Mouse (Mus musculus): ENCODE measurements around the gene Gm45713.
"Not testable (repeated sequence)": the region's sequence is repeated elsewhere in the genome, so short reads cannot be mapped to it uniquely, and the experiment has no call there.

Gene Gm45713

DNA sequence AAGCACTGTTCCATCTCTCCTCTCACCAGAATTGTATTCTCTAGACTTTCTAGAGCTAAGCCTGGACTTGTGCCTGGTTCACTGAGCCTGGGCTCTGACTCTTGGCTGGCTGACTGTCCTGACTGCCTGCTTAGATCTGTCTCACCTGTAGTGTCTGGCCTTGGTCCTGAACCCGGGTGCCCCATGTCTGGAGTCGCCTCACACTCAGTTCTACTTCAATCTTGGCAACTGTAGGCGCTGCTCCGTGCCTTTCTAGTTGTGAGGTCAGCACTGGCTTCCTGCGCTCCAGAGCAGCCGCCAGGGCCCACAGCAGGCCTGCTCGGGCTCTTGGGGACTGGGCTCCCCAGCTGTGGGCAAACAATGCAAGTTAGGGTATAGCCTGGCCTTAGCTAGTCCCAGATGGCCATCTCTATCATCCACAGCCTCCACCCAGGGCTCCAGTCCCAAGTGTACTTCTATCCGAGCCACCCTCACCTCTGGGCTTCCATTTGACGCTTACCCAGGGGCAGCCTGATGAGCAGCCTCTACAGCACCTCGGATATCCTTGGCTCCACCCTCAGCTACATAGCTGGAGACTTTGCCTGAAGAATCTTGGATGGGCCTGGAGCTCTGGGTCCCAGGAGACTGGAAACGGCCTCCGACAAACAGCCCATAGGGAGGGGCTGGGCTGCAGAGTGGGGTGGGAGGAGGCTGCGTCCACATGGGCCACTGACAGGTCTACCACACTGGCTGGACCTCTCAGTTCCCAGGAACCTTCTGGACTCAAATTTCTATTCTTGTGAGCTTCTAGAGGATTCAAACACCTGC lies 8.5 kb upstream of the Gm45713 start:
- no peak for DNase-seq (ENCODE audit: low spot score in 2 of 2)

DNA sequence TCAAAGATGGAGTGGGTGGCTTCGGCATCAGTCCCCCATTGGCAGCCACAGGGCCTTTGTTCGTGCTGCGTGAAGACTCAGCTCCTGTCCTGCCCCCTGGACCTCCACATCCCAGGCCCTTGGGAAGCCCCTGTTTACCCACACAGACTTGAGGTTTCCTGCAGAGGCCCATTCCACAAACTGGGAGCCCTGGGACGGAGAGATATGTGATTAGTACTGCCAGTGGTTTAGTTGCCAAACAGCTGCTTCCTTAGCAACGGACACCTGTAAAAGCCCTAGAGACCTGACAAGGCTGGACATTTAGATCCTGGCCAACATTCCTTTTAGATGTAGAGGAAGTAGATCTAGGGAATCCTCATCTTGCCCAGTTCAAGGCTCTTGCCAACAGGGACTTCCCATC lies 5.9 kb upstream of the Gm45713 start:
- DNase-seq (ENCODE audit: low spot score in 2 of 2), result no peak

DNA sequence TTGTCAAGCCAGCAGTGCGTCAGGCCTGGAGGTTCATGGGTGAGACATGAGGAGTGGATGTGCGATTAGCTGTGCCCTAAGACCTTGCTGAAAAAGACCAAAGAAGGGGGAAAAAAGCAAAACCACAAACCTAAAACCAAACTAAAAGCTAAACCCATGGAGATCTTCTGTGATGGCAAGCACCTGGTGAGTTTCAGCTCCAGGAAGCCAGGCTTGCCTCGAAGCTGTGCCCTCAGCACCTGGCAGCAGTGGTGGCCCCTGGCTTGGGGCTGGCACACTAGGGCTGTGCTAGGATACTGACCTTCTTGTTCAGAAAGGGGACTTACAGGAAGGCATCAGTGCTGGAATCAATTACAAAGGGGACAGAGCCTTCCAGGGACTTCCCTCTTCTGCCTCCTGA lies 5.3 kb upstream of the Gm45713 start:
- DNase-seq (ENCODE audit: low spot score in 2 of 2), result no peak

DNA sequence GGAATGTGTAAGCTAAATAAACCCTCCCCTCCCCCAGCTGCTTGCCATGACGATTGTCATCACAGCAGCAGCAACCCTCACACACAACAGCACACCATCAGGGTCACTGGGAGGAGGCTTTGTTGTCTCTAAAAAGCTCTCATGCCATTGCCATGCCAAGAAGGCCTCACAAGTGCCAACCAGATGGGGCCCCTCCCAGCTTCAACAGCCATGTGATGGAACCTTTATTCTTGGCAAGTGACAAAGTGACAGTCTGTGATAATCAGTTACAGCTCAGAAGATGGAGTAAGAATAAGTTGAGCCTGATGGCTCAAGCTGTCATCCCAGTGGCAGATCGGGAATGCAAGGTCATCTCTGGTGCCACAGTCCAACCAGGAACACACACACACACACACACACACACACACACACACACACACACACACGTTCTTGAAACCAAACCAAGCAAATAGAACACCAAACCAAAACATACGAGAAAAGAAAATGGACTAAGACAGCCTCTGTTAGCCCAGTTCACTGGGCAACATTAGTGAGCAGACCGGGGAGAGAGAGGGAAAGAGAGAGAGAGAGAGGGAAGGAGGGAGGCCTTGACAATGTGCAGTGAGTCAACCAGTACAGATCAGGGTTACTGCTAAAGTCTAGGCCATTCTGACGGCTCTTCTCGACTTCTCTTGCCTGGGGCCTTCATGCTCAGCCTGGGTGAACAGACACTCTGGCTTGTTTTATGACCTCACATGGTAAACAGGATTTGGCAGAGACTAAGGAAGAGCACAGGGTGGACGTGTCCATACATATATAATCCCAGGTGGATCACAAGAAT lies 4.1 kb upstream of the Gm45713 start:
- no peak for DNase-seq (ENCODE audit: low spot score in 2 of 2)

DNA sequence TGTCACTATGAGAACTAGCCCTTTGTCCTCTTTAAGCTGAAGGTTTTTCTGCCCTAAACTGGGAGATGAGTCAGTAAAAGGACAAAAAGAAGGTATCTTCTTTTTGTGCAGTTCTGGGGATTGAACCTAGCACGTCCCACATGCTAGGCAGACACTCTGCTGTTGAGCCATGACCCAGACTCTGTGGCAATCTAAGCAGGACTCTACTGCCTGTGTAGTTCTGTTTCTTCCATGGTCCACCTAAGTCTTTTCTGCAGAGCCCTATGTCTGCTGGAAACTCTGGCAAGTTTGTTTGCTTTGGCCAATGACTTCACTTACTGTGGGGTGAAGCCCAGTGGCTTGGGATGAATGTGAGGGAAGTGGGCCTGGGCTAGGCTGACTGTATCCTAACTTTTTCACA lies 2.4 kb upstream of the Gm45713 start:
- no peak for DNase-seq (ENCODE audit: low spot score in 2 of 2)

DNA sequence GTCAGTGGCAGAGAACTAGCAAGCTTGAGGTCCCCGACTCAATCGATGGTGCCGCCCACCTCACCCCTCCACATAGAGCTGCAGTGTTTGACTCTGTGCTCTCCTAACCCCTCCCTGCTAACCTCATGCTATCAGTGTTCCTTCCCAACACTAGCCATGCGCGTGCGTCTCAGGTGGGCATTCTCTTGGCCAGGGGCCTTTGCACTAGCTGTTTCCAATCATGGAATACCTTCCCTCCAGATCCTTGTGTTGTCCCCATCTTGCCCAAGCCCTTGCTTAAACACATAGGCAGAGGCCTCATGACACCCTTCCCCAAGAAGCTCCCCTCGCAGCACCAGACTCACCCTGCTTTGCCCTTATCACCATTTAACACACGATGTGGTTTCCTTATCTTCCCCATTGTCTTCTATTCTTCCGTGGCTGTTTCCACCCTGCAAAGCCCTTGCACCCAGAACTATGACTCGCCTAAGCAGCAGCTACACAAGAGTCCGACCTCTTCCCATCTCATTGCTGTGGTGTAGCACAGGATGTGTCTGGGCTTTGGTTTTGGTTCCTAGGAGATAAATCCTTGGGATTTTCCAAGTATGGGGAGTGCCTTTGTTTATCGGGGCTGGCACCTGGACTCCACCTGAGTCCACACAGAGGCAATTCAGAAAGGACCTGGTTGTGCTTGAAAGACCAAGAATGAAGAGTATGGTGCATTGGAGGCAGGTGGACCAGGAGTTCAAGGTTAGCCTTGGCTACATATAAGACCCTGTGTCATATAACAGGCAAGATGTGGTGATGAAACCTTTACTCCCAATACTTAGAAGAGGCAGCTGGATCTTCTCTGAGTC lies 1.4 kb upstream of the Gm45713 start:
- DNase-seq (ENCODE audit: low spot score in 2 of 2), result no peak

DNA sequence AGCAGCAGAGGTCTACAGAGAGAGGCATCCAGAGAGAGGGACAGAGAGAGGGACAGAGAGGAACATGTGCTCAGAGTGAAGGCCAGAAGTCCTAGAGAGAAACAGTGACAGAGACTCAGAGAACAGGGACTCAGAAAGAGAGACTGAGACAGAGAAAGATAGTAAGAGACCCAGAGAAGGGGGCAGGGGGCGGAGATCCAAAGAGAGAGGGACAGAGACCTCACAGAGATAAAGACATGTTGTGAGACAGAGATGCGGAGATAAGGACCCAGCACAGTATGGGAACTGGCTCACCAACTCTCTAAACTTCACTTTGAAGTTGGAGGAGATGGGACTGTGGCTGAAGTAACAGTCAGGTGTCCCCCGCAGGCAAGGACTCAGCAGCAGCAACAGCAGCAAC lies 661 bp downstream of the Gm45713 start:
- no peak for DNase-seq (ENCODE audit: low spot score in 2 of 2)

DNA sequence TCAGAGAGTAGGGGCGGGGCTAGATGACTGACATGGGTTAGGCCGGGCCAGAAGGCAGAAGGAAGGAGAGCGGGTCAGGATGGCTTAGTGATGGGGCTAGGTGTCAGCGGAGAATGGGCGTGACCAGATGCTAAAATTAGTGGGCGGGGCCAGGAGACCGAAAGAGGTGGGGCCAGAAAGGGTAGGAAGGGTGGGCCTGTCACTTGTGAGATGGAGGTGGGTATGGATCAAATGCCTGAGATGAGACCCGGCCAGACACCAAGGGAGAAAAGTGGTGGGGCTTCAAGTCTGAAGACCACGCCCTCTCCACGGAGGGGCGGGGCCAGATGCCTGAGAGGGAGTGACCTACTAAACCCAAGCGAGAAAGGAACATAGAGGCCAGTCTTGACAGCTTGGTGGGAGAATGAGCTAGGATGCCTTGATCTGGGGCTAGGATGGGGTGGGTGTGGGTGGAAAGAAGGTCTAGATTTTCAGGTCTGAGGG lies 1.4 kb downstream of the Gm45713 start:
- peak in 1 of 2 experiments; percentile 46 for DNase-seq (ENCODE audit: low spot score in 2 of 2)

DNA sequence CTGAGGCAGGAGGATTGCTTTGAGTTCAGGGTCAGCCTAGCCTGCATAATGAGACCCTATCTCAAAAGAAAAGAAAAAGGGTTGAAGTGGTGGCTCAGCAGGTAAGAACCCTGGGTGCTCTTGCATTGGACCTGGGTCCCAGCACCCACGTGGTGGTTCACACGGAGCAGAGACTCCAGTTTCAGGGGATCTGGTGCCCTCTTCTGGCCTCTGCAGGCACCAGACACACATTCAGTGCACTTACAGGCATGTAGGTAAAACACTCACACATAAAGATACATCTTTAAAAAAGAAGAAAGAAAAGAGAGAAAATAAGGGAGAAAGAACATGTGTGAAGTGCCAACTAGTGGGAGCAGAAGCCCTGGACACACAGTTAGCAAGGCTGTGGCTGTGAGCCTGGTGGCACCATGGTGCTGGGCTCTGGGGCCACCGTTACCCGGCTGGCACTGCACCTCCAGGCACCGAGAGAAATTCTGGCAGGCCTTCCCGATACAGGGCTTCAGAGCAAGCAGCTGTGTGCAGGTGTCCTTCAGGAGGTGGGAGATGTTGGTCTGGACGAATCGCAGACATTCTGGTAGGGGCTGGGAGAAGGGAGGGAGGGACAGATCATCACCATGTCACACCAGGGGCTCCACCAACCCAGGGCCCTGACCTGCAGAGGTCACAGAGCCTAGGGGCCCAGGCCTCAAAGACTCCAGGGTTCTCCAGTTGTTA lies 2.4 kb downstream of the Gm45713 start:
- no peak for DNase-seq (ENCODE audit: low spot score in 2 of 2)

DNA sequence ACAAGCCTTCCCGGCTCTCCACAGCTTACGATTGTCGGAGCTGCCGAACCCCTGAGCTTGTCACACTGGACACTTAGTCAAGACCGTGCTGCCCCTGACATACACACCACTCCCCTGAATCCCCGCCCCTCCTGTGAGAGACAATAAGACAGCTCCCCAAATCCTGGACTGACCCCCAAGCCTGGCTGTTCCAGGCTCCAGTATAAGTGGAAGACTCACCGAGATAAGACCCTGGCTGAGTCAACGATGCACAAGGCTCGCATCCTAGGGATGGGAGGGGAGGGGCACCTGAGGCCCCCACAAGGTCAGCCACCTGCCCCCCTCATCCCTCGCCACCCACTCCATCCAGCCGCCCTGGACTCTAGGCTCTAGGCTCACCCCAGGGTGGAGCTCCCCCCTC lies 4.2 kb downstream of the Gm45713 start:
- DNase-seq (ENCODE audit: low spot score in 2 of 2), result no peak

DNA sequence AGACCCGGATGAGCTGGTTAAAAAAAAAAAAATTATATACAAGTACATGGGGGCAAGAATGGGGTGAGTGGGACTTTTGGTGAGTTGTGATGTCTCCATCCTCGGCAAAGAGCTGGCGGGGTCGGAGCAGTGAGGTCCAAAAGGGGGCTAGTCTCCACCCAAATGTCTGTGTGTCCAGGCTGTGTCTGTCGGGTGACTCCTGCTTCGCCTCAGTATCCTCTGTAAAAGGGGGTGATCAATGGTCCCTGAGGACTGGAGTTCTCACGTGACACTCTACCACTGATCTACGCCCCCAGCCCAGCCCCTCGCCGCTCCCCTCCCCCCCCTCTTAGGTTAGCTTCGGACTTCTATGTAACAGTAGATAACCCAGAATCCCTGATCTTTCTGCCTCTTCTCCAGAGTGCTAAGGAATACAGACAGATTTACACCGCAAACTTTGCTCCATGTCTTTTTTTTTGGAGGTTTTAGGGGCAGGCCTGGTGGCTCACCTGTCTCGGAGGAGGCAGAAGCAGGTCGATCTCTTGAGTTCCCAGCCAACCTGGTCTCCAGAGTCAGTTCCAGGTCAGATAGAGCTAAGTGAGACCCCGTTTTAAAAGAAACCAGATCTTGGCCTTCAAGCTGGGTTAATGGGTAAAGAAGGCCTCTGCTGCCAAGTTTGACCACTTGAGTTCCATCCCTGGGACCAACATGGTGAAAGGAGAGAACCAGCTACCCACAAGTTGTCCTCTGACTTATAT lies 6.1 kb downstream of the Gm45713 start:
- no peak for DNase-seq (ENCODE audit: low spot score in 2 of 2)

DNA sequence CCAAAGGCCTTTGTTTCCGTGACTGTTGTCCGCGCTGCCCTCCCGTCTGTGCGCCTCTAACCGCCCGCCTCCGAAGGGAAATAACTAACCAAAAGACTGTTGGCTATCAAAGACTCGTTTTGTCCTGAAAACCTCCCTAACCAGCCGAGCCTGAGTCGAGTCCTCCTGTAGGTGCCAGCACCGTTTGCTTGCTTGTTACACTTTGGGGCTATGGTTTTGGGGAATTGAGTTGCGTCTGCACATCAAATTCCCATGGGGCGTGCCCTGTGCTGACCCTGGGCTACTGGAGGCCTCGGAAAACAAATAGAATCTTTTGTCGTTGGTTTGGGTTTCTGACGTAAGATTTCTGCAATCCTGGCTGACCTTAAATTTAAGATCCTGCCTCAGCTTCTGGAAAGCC lies 6.7 kb downstream of the Gm45713 start:
- DNase-seq (ENCODE audit: low spot score in 2 of 2), result no peak

DNA sequence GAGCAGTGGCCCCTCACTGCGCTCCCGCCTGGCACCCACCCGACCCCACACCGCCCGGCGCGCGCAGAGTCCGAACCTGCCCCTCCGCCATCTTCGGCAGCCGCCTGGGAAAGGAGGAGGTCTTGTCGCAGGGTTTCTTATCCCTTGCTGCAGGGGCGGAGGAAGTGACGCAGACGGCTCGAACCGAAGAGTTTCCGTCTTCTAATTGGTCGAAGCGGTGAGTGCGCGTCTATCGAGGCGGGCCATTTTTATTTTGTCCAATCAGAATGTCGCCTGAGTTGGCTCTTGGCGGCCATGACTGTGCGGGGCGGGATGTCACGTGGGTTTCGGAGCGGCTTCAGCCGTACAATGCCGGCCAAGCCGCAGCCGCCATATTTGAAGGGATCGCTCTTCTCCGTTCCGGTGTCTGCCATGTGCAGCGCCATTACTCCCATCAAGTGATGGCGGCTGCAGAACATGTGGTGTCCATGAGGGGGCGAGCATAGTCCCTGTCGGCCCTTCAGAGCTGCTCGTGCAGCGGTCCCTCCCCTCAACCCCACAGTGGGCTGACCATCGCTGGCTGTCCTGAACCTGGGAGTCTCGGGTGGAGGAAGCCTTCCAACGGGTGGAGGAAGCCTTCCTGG lies 7.3 kb downstream of the Gm45713 start, which contains the start of gene Rpl13a:
Gene Rpl13a, minus strand, starts transcription at position 138 of the 623 bp plus-strand sequence.
- peak; percentile 92 to 95 for DNase-seq (ENCODE audit: low spot score in 2 of 2)

DNA sequence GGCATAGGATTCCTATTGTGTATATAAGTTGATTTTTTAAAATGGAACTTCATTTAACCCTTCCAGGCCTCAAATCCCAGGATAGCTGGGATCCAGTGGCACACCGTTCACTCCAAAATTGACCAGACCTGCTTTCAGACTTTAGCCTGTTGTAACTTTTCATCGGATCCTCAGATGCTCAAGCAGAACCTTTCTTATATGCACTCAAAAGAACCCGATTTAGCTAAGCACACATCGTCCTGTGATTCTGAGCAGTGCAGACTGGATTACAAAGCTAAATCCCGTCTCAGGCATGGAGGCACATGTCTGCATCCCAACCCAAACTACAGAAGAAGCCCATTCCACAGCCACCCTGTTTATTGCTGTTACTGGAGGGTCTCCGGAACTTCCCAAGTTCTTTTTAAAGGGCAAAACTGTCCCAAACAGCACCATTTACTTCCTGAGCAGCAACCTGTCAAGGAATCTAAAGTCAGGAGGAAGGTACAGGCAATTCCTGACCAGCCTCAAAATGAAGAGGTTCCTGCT lies 8.3 kb downstream of the Gm45713 start:
- no peak for DNase-seq (ENCODE audit: low spot score in 2 of 2)

DNA sequence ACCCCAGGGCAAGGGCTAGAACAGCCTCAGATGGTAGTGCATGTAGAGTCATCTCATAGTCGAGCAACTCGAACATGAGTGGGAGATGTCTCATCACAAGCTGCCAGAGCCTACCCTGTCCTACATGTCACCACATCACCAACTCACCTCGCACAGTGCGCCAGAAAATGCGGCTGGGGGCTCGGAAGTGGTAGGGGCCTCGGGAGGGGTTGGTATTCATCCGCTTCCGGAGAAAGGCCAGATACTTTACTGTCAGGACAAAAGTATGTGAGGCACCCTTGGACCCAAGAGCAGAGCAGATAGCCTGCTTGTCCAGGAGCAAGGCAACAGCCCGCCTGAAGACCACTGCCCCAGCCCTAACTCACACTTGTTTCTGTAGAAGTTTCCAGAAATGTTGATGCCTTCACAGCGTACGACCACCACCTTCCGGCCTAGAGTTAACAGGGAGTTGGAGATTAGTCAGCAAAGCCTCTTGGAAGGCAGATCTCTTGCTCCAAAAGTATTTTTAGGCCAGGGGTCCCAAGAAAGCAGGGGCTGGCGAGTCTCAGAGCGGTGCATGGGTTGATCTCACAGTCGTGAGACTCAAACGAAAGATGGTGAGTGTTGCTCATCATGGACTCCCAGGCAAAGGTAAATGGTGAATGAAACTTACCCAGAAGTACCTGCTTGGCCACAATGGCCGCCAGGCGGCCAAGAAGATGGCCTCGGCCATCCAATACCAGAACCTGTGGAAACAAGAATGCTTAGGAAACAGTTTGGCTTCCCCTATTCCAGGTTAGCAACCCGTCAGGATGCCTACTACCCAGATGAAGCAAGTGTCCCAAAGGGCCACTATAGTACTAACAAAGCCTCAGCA lies 9.0 kb downstream of the Gm45713 start:
- DNase-seq (ENCODE audit: low spot score in 2 of 2), result no peak

DNA sequence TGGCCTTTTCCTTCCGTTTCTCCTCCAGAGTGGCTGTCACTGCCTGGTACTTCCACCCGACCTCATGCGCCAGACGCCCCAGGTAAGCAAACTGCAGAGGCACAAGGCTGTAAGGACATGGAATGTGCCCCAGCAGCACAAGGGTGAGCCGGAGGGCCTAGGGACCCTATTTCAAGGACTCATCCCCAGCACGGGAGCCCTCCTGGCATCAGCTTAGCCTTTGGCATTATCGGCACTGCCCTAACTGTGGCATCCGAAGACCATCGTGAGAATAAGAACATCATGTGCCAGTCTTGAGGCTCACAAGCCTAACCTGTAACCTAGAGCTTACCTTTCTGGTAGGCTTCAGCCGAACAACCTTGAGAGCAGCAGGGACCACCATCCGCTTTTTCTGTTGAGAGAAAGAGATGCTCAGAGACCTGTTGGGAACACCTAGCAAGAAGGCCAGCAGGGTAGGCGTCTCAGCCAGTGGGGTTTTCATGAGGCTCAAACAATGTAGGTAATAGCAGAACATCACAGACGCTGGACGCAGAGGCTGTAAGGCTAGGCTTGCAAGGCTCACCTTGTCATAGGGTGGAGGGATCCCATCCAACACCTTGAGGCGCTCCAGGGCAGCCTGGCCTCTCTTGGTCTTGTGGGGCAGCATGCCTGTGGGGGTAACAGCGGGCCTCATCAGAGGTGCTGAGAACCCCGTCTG lies 9.7 kb downstream of the Gm45713 start:
- no peak for DNase-seq (ENCODE audit: low spot score in 2 of 2)

DNA sequence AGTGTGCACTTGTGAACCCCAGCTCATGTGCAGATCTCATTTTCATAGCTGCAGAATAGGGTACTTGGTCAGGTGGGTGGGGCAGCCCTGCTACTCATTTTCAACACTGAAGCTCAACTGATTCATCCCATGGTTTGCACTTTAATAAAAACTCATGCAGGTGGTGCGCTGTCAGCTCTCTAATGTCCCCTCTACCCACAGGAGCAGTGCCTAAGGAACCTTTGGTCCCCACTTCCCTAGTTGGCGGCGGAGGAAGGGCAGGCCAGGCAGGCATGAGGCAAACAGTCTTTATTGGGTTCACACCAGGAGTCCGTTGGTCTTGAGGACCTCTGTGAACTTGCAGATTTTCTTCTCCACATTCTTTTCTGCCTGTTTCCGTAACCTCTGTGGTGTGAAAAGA lies 10.4 kb downstream of the Gm45713 start:
- DNase-seq (ENCODE audit: low spot score in 2 of 2), result not testable (repeated sequence)

DNA sequence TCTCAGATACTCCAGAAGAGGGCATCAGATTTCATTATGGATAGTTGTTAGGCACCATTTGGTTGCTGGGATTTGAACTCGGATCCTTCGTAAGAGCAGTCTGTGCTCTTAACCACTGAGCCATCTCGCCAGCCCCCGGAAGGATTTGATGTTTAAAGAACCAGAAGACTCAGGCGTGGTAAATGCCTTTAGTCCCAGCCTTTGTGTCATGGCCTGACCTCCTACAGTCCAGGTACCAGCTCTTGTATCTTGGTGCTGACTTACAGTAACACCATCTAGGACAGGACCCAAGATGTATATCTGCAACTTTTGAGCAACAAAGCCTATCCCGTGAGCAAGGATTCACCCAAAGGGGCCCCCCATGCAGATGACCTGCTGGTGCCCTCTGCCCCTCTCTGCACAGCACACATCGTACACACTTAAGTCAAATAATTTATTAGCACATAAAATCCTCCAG lies 10.9 kb downstream of the Gm45713 start:
- no peak for DNase-seq (ENCODE audit: low spot score in 2 of 2)
